Mouse (Mus musculus) liver, adult 2 months (tissue): ENCODE results near the gene Hdac11.

Experiments used
- CTCF ChIP-seq: fragments of 200-500 bp; IDR thresholded peaks from 2 replicates; pipeline ENCODE4 v1.5.1; 2011; ENCODE audit warnings: low read depth, low read length, control low read depth
- POLR2A ChIP-seq: fragments of 200-500 bp; IDR thresholded peaks from 2 replicates; pipeline ENCODE4 v1.6.1; 2011; ENCODE audit warnings: low read length, control low read depth; ENCODE audit not compliant: insufficient read depth; ENCODE audit errors: extremely low read depth

DNA sequence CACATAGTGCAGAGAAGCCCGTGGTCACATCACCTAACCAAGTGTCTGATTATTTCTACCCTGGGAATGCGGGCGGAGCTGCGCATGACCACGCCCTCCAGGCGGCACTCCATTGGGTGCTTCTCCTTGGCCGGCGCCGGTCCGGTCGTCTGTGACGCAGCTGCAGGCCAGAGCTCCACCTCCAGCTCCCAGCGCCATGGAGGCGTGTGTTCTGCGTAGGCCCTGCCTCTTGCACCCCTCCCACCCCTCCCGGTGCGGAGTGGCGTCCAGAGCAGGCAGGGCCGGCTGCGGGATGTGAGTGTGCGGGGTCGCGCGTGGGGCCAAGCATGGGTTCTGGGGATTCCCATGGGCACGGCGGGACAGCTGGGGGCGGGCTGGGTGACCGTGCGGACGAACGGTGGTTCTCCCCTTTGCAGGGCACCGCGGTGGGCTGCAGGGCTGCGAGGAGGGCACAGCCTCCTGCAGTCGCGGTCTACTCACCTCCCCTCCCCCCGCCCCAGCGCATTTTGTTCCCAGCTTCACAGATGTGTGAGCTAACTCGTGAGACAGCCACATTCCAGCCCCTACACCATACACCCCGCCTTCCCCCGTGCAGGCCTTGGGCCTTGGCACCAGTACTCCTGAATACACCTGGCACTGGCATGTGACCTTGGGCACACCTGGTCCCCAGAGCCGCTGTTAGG is at the start of gene Hdac11:
- TF ChIP-seq CTCF (no peak), POLR2A (peak; percentile 77; the same call in 1 of the 2 replicates)
